21 mouse cellular contexts compared by ENCODE assay signal in the genomic region with DNA sequence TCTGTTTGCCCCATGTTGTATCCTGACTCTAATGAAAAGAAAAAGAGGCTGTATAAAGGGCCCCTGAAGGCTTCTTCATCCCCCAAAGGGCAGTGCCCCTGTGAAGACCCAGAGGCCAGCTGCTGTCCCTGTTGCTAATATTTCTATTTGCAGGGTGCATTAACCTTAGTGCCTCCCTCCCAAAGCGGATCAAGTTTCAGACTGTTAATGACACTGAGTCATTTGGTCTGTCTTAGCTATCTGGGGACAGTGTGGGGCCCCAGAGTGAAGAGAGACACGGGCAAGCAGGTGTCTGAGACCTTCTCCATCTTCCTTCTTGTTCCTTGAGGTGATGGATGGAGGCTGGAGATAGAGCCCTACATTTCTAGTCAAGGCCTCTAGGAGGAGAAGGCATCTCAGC. TPM values are rescaled to one million over a fixed set of nuclear protein-coding genes. Genes with fewer than 3 reads are reported as not detected.
DNase-seq lines count a peak whose midpoint lies in the region; ATAC-seq and TF ChIP-seq lines count a peak whose summit lies in the region.
"Had no signal": no experiment of that assay in that cellular context is flagged by ENCODE, and none has a peak within 500 bp of the region (broad histone marks: within the 10 kb centered on the region; RNA-seq: fewer than 3 reads in every experiment).

No protein-coding gene starts in this region.

- no peak for ATAC-seq in heart, embryonic 11.5 days (replicated peaks; ENCODE audit: insufficient number of reproducible peaks, low FRiP score, low TSS enrichment)
- no peak for ATAC-seq in kidney, postnatal 0 days (replicated peaks; ENCODE audit: low FRiP score, low read depth)
- no peak for ATAC-seq in limb, embryonic 14.5 days (ENCODE audit: low FRiP score, low read depth)

- TF ChIP-seq POLR2A in heart, adult 2 months (IDR thresholded peaks at IDR 0.05; ENCODE audit: insufficient read depth, low read depth, low read length), result no peak
- no peak for TF ChIP-seq POLR2A in limb, embryonic 14.5 days (IDR thresholded peaks at IDR 0.05; ENCODE audit: borderline replicate concordance, extremely low read depth, insufficient read depth, insufficient read length)

- no peaks in the 10 kb centered on the region for H3K36me3 ChIP-seq in heart, embryonic 11.5 days (ENCODE audit: control insufficient read depth, insufficient read depth, low read length)
- H3K36me3 ChIP-seq in heart, adult 2 months (ENCODE audit: control insufficient read depth, insufficient read depth, low read length), result no peaks in the 10 kb centered on the region
- H3K36me3 ChIP-seq in kidney, postnatal 0 days (ENCODE audit: insufficient read depth, low read length), result no peaks in the 10 kb centered on the region
- no peaks in the 10 kb centered on the region for H3K36me3 ChIP-seq in limb, embryonic 14.5 days (ENCODE audit: control insufficient read depth, insufficient read depth, low read length)
- H3K36me3 ChIP-seq: hindbrain, embryonic 13.5 days; neural tube, embryonic 13.5 days had no signal

- peak; percentile 5 for DNase-seq in cerebellum, adult 11 months
- DNase-seq in cerebellum, postnatal 4 days (ENCODE audit: low spot score in 2 of 2), result no peak
- DNase-seq in heart, adult 2 months, result no peak
- peak; percentile 41 for DNase-seq in kidney, postnatal 0 days (ENCODE audit: low spot score)
- DNase-seq in kidney, postnatal 14 days, result no peak
- DNase-seq in limb, embryonic 14.5 days (ENCODE audit: low spot score), result no peak
- no peak for DNase-seq in ovary, postnatal 36 days (ENCODE audit: low spot score)
- DNase-seq: adrenal gland, adult 2 months; left cerebral cortex, postnatal 4 days; liver, postnatal 0 days had no signal

- no peaks in the 10 kb centered on the region for H3K79me2 ChIP-seq in heart, adult 2 months (replicated peaks; ENCODE audit: control insufficient read depth, insufficient read depth, low read length)

- intact Hi-C loops in heart, adult 2 months (cut with DNase I), result loop anchor here (5.0 kb wide), 1 partner anchor 127 kb away; no protein-coding TSS in a partner anchor

- no peak overlapping the region for H3K9ac ChIP-seq in heart, embryonic 11.5 days (ENCODE audit: low read depth, low read length)
- no peak overlapping the region for H3K9ac ChIP-seq in heart, adult 2 months (ENCODE audit: low read depth, low read length)
- H3K9ac ChIP-seq in kidney, postnatal 0 days (ENCODE audit: low read depth, low read length), result no peak overlapping the region
- H3K9ac ChIP-seq in limb, embryonic 14.5 days (ENCODE audit: low read depth, low read length, severe bottlenecking), result no peak overlapping the region
- H3K9ac ChIP-seq: hindbrain, embryonic 13.5 days; neural tube, embryonic 13.5 days had no signal

- no peak overlapping the region for H3K4me2 ChIP-seq in heart, embryonic 11.5 days
- no peak overlapping the region for H3K4me2 ChIP-seq in kidney, postnatal 0 days (ENCODE audit: low read length)
- no peak overlapping the region for H3K4me2 ChIP-seq in limb, embryonic 14.5 days (replicated peaks; ENCODE audit: low read depth, low read length, severe bottlenecking)
- H3K4me2 ChIP-seq: hindbrain, embryonic 13.5 days; neural tube, embryonic 13.5 days had no signal

- 16% methylated on average over 2 of the region's 2 CpGs for WGBS in heart, embryonic 11.5 days (ENCODE audit: insufficient replicate concordance)
- WGBS in heart, adult 2 months, result 48% methylated on average over 2 of the region's 2 CpGs
- 20% methylated on average over 2 of the region's 2 CpGs for WGBS in kidney, postnatal 0 days
- 26% methylated on average over 2 of the region's 2 CpGs for WGBS in limb, embryonic 14.5 days

- no peaks in the 10 kb centered on the region for H3K9me3 ChIP-seq in heart, embryonic 11.5 days (replicated peaks; ENCODE audit: control insufficient read depth, low read length)
- H3K9me3 ChIP-seq in kidney, postnatal 0 days (replicated peaks; ENCODE audit: low read length), result no peaks in the 10 kb centered on the region
- no peaks in the 10 kb centered on the region for H3K9me3 ChIP-seq in limb, embryonic 14.5 days (ENCODE audit: control insufficient read depth, low read length)
- H3K9me3 ChIP-seq: hindbrain, embryonic 13.5 days; neural tube, embryonic 13.5 days had no signal

- no peak for TF ChIP-seq CTCF in heart, adult 2 months (IDR thresholded peaks at IDR 0.05)
- no peak for TF ChIP-seq CTCF in kidney, postnatal 0 days (IDR thresholded peaks at IDR 0.05; ENCODE audit: low read depth)

- no peaks in the 10 kb centered on the region; the same call in 1 of the 2 replicates for H3K27me3 ChIP-seq in heart, embryonic 11.5 days (ENCODE audit: control insufficient read depth, insufficient read depth, low read length)
- no peaks in the 10 kb centered on the region for H3K27me3 ChIP-seq in heart, adult 2 months (ENCODE audit: control insufficient read depth, insufficient read depth, low read length)
- no peaks in the 10 kb centered on the region for H3K27me3 ChIP-seq in kidney, postnatal 0 days (ENCODE audit: insufficient read depth, low read length)
- no peaks in the 10 kb centered on the region for H3K27me3 ChIP-seq in limb, embryonic 14.5 days (ENCODE audit: control insufficient read depth, insufficient read depth, low read length)
- H3K27me3 ChIP-seq: neural tube, embryonic 13.5 days had no signal

- peak overlapping the region; percentile 37; the same call in 1 of the 2 replicates for H3K27ac ChIP-seq in heart, embryonic 11.5 days (ENCODE audit: low read depth, low read length)
- no peak overlapping the region for H3K27ac ChIP-seq in heart, adult 2 months
- H3K27ac ChIP-seq in kidney, postnatal 0 days, result no peak overlapping the region
- H3K27ac ChIP-seq in limb, embryonic 14.5 days (replicated peaks; ENCODE audit: low read depth, low read length), result peak overlapping the region; percentile 67
- H3K27ac ChIP-seq: neural tube, embryonic 13.5 days had no signal

- no peak overlapping the region for H3K4me3 ChIP-seq in heart, embryonic 11.5 days (ENCODE audit: low read depth, low read length)
- no peak overlapping the region for H3K4me3 ChIP-seq in heart, adult 2 months
- no peak overlapping the region for H3K4me3 ChIP-seq in kidney, postnatal 0 days (replicated peaks; ENCODE audit: low read depth, low read length)
- no peak overlapping the region for H3K4me3 ChIP-seq in limb, embryonic 14.5 days (replicated peaks; ENCODE audit: low read length)
- H3K4me3 ChIP-seq: erythroblast, embryonic 14.5 days; hindbrain, embryonic 13.5 days; neural tube, embryonic 13.5 days had no signal

- TF ChIP-seq EP300 in heart, adult 2 months (IDR thresholded peaks at IDR 0.05; ENCODE audit: insufficient read depth, low read depth, low read length), result no peak

- H3K4me1 ChIP-seq in heart, embryonic 11.5 days (ENCODE audit: control insufficient read depth, insufficient read depth, low read length), result peaks cover 37% of the 10 kb centered on the region
- H3K4me1 ChIP-seq in heart, adult 2 months (ENCODE audit: control insufficient read depth, insufficient read depth, low read length), result peaks cover 5% of the 10 kb centered on the region
- H3K4me1 ChIP-seq in kidney, postnatal 0 days (replicated peaks; ENCODE audit: insufficient read depth, low read length), result peaks cover 10% of the 10 kb centered on the region; the same call in 1 of the 2 replicates
- H3K4me1 ChIP-seq in limb, embryonic 14.5 days (ENCODE audit: control insufficient read depth, insufficient read depth, low read length), result peaks cover 33% of the 10 kb centered on the region

RNA-seq across cellular contexts. Expression of gene Mybph, which starts 1.9 kb away (rescaled TPM):
- polyA plus RNA-seq in heart, embryonic 11.5 days (2014; fragmentation: Nextera tagmentation; extraction: Ambion mirVana), result 1.0 and 1.2 TPM in 2 replicates
- total RNA-seq in heart, adult 2 months (2021), result not detected
- 0.16 and 0.18 TPM in 2 replicates for polyA plus RNA-seq in heart, adult 2 months (2012; rRNA removed)
- polyA plus RNA-seq in kidney, postnatal 0 days (2015; fragmentation: Nextera tagmentation; extraction: Ambion mirVana), result 0.13 TPM in 1 of 2 replicates, not detected in the other
- 92.6 and 110 TPM in 2 replicates for polyA plus RNA-seq in limb, embryonic 14.5 days (2012; rRNA removed)
- 93.0 and 115 TPM in 2 replicates for polyA plus RNA-seq in limb, embryonic 14.5 days (2014; fragmentation: Nextera tagmentation; extraction: Ambion mirVana)
- total RNA-seq: common myeloid progenitor, adult 5-6 weeks; granulocyte monocyte progenitor cell, adult 5-6 weeks; layer of hippocampus, postnatal 10 days; midbrain, postnatal 0 days had no signal
- polyA plus RNA-seq: erythroblast, embryonic 14.5 days; liver, postnatal 0 days; midbrain, postnatal 0 days; spleen, adult 2 months; urinary bladder, adult 2 months had no signal

RNA-seq across cellular contexts. Expression of gene Chil1, which starts 13.1 kb away (rescaled TPM):
- polyA plus RNA-seq in heart, embryonic 11.5 days (2014; fragmentation: Nextera tagmentation; extraction: Ambion mirVana), result 1.5 and 1.9 TPM in 2 replicates
- total RNA-seq in heart, adult 2 months (2021), result under 1 TPM; 0.94 to 0.96 TPM
- 1.7 and 2.7 TPM in 2 replicates for polyA plus RNA-seq in heart, adult 2 months (2012; rRNA removed)
- 2.1 and 2.4 TPM in 2 replicates for polyA plus RNA-seq in kidney, postnatal 0 days (2015; fragmentation: Nextera tagmentation; extraction: Ambion mirVana)
- 12.3 and 12.9 TPM in 2 replicates for polyA plus RNA-seq in limb, embryonic 14.5 days (2012; rRNA removed)
- 13.6 and 16.3 TPM in 2 replicates for polyA plus RNA-seq in limb, embryonic 14.5 days (2014; fragmentation: Nextera tagmentation; extraction: Ambion mirVana)
- polyA plus RNA-seq: erythroblast, embryonic 14.5 days had no signal

RNA-seq across cellular contexts. Expression of gene Adora1, which starts 40.1 kb away (rescaled TPM):
- polyA plus RNA-seq in heart, embryonic 11.5 days (2014; fragmentation: Nextera tagmentation; extraction: Ambion mirVana), result 4.4 and 6.7 TPM in 2 replicates
- 10 to 100 TPM in 1 of 2 experiments, 1 to 10 TPM in 1; 9.6 to 15.0 TPM for total RNA-seq in heart, adult 2 months (2021)
- polyA plus RNA-seq in heart, adult 2 months (2012; rRNA removed), result 18.6 and 19.4 TPM in 2 replicates
- 11.7 and 13.7 TPM in 2 replicates for polyA plus RNA-seq in kidney, postnatal 0 days (2015; fragmentation: Nextera tagmentation; extraction: Ambion mirVana)
- polyA plus RNA-seq in limb, embryonic 14.5 days (2012; rRNA removed), result 2.0 and 3.6 TPM in 2 replicates
- 1.4 and 2.0 TPM in 2 replicates for polyA plus RNA-seq in limb, embryonic 14.5 days (2014; fragmentation: Nextera tagmentation; extraction: Ambion mirVana)
- total RNA-seq: common myeloid progenitor, adult 5-6 weeks; granulocyte monocyte progenitor cell, adult 5-6 weeks; megakaryocyte progenitor cell, adult 5-6 weeks had no signal
- polyA plus RNA-seq: erythroblast, embryonic 14.5 days had no signal

Comparison
In these comparisons a context has a peak if more than half of its experiments do, and no peak if none do; other contexts are left out.
1. DNase-seq: peak in cerebellum, adult 11 months (single experiment) and kidney, postnatal 0 days (single experiment); none in cerebellum, postnatal 4 days (0 of 2), heart, adult 2 months (0 of 2), kidney, postnatal 14 days (single experiment), limb, embryonic 14.5 days (single experiment) and ovary, postnatal 36 days (single experiment).
2. H3K27ac ChIP-seq: peak in heart, embryonic 11.5 days (single experiment) and limb, embryonic 14.5 days (single experiment); none in heart, adult 2 months (single experiment) and kidney, postnatal 0 days (single experiment).
3. RNA of gene Mybph, which starts 1.9 kb away (polyA plus RNA-seq): 92.6 to 115 TPM in limb, embryonic 14.5 days; 1.0 to 1.2 TPM in heart, embryonic 11.5 days, 0.16 to 0.18 TPM in heart, adult 2 months and 0.13 TPM in kidney, postnatal 0 days; every median in the first group is over 10 times any median in the second.